ENCODE assay signal across 8 mouse cellular contexts in genomic region chr5:130255799-130256525, GRCm38 (mm10). TPM values are rescaled to one million over a fixed set of nuclear protein-coding genes. Genes with fewer than 3 reads are reported as not detected.
DNase-seq lines count a peak whose midpoint lies in the region; ATAC-seq and TF ChIP-seq lines count a peak whose summit lies in the region.
"Not testable (repeated sequence)": the region's sequence is repeated elsewhere in the genome, so short reads cannot be mapped to it uniquely, and the experiment has no call there.

No protein-coding gene starts in this region.

- peaks cover 49% of the 10 kb centered on the region for H3K36me3 ChIP-seq in G1E (replicated peaks)
- H3K36me3 ChIP-seq in forebrain, embryonic 12.5 days (replicated peaks): peaks cover 21% of the 10 kb centered on the region
- H3K36me3 ChIP-seq in heart, postnatal 0 days (replicated peaks; ENCODE audit: control insufficient read depth, insufficient read depth, low read length): peaks cover 28% of the 10 kb centered on the region
- peaks cover 10% of the 10 kb centered on the region for H3K36me3 ChIP-seq in kidney, postnatal 0 days (ENCODE audit: insufficient read depth, low read length)
- H3K36me3 ChIP-seq in liver, embryonic 16.5 days (ENCODE audit: control insufficient read depth, insufficient read depth): peaks cover 17% of the 10 kb centered on the region
- H3K36me3 ChIP-seq in midbrain, embryonic 16.5 days (ENCODE audit: control insufficient read depth, insufficient read depth, low read length); stomach, postnatal 0 days (ENCODE audit: control insufficient read depth, insufficient read depth, low read length): not testable (repeated sequence)

- TF ChIP-seq CTCF in G1E (IDR thresholded peaks at IDR 0.05; ENCODE audit: low read depth, low read length); heart, postnatal 0 days (IDR thresholded peaks at IDR 0.05; ENCODE audit: low read depth); kidney, postnatal 0 days (IDR thresholded peaks at IDR 0.05; ENCODE audit: low read depth): not testable (repeated sequence)
- TF ChIP-seq CTCF in stomach, postnatal 0 days (IDR thresholded peaks at IDR 0.05; ENCODE audit: low read depth): peak; percentile 15

- ATAC-seq in G1E (ENCODE audit: extremely low read depth, insufficient number of reproducible peaks, low FRiP score, poor library complexity, severe bottlenecking); heart, postnatal 0 days (ENCODE audit: insufficient read depth, low read depth); liver, embryonic 16.5 days (ENCODE audit: low read depth): not testable (repeated sequence)
- ATAC-seq in forebrain, embryonic 12.5 days (ENCODE audit: low FRiP score): peak; percentile 4; the same call in 1 of the 2 replicates
- ATAC-seq in kidney, postnatal 0 days (replicated peaks; ENCODE audit: low FRiP score, low read depth): 0 out of 2 replicates have a peak, but pooled peaks have one; percentile 0
- peak; percentile 15; the same call in 1 of the 2 replicates for ATAC-seq in midbrain, embryonic 16.5 days
- ATAC-seq in stomach, postnatal 0 days (ENCODE audit: low FRiP score, low TSS enrichment): peak; percentile 5; the same call in 1 of the 2 replicates

- H3K4me2 ChIP-seq in forebrain, embryonic 12.5 days: peak overlapping the region; percentile 87
- peak overlapping the region; percentile 70 for H3K4me2 ChIP-seq in heart, postnatal 0 days (ENCODE audit: low read depth, low read length)
- H3K4me2 ChIP-seq in kidney, postnatal 0 days (ENCODE audit: low read length): peak overlapping the region; percentile 55
- peak overlapping the region; percentile 98 for H3K4me2 ChIP-seq in liver, embryonic 16.5 days (ENCODE audit: low read depth, low read length)
- H3K4me2 ChIP-seq in midbrain, embryonic 16.5 days (ENCODE audit: low read length): peak overlapping the region; percentile 85
- H3K4me2 ChIP-seq in stomach, postnatal 0 days (replicated peaks; ENCODE audit: low read depth): peak overlapping the region; percentile 68

- not testable (repeated sequence) for TF ChIP-seq EP300 in heart, postnatal 0 days (IDR thresholded peaks at IDR 0.05; ENCODE audit: low read depth); stomach, postnatal 0 days (optimal IDR thresholded peaks at IDR 0.05)

- 32% methylated on average over 20 of the region's 20 CpGs for WGBS in forebrain, embryonic 12.5 days
- 29% methylated on average over 20 of the region's 20 CpGs for WGBS in heart, postnatal 0 days
- 26% methylated on average over 20 of the region's 20 CpGs for WGBS in kidney, postnatal 0 days
- WGBS in liver, embryonic 16.5 days (ENCODE audit: insufficient replicate concordance): 23% methylated on average over 20 of the region's 20 CpGs
- 32% methylated on average over 20 of the region's 20 CpGs for WGBS in midbrain, embryonic 16.5 days
- 21% methylated on average over 20 of the region's 20 CpGs for WGBS in stomach, postnatal 0 days

- H3K4me3 ChIP-seq in G1E (ENCODE audit: low read depth, low read length): peak overlapping the region; percentile 88
- H3K4me3 ChIP-seq in forebrain, embryonic 12.5 days (replicated peaks): peak overlapping the region; percentile 74
- H3K4me3 ChIP-seq in heart, postnatal 0 days (ENCODE audit: low read depth, low read length): peak overlapping the region; percentile 72
- peak overlapping the region; percentile 76 for H3K4me3 ChIP-seq in kidney, postnatal 0 days (replicated peaks; ENCODE audit: low read depth, low read length)
- peak overlapping the region; percentile 88 for H3K4me3 ChIP-seq in liver, embryonic 16.5 days (ENCODE audit: low read depth, low read length)
- peak overlapping the region; percentile 80 for H3K4me3 ChIP-seq in midbrain, embryonic 16.5 days (ENCODE audit: low read depth, low read length)
- H3K4me3 ChIP-seq in stomach, postnatal 0 days (ENCODE audit: low read depth, low read length): peak overlapping the region; percentile 75

- not testable (repeated sequence) for H3K27me3 ChIP-seq in G1E (ENCODE audit: insufficient read depth, low read length); forebrain, embryonic 12.5 days; heart, postnatal 0 days (ENCODE audit: control insufficient read depth, insufficient read depth, low read length); kidney, postnatal 0 days (ENCODE audit: insufficient read depth, low read length); liver, embryonic 16.5 days (ENCODE audit: control insufficient read depth, insufficient read depth, low read depth, low read length); midbrain, embryonic 16.5 days (ENCODE audit: control insufficient read depth, insufficient read depth, low read depth, low read length); stomach, postnatal 0 days (ENCODE audit: control insufficient read depth, insufficient read depth, low read length)

- H3K9me3 ChIP-seq in G1E (replicated peaks); forebrain, embryonic 12.5 days; heart, postnatal 0 days (replicated peaks; ENCODE audit: control insufficient read depth, low read length); kidney, postnatal 0 days (replicated peaks; ENCODE audit: low read length); liver, embryonic 16.5 days (replicated peaks; ENCODE audit: control insufficient read depth, low read length); midbrain, embryonic 16.5 days (replicated peaks; ENCODE audit: control insufficient read depth, low read length, poor library complexity, severe bottlenecking); stomach, postnatal 0 days (ENCODE audit: control insufficient read depth, low read length): not testable (repeated sequence)

- H3K4me1 ChIP-seq in G1E (ENCODE audit: insufficient read depth, low read depth, low read length): peaks cover 35% of the 10 kb centered on the region
- H3K4me1 ChIP-seq in forebrain, embryonic 12.5 days: peaks cover 25% of the 10 kb centered on the region
- not testable (repeated sequence) for H3K4me1 ChIP-seq in heart, postnatal 0 days (ENCODE audit: control insufficient read depth, insufficient read depth); kidney, postnatal 0 days (replicated peaks; ENCODE audit: insufficient read depth, low read length); stomach, postnatal 0 days (replicated peaks; ENCODE audit: control insufficient read depth, insufficient read depth)
- H3K4me1 ChIP-seq in liver, embryonic 16.5 days (ENCODE audit: control insufficient read depth, low read depth, low read length): peaks cover 23% of the 10 kb centered on the region
- peaks cover 22% of the 10 kb centered on the region for H3K4me1 ChIP-seq in midbrain, embryonic 16.5 days (ENCODE audit: control insufficient read depth, insufficient read depth, low read length)

- H3K27ac ChIP-seq in forebrain, embryonic 12.5 days: peak overlapping the region; percentile 67; the same call in 1 of the 2 replicates
- peak overlapping the region; percentile 53 for H3K27ac ChIP-seq in heart, postnatal 0 days (ENCODE audit: low read depth)
- peak overlapping the region; percentile 65 for H3K27ac ChIP-seq in kidney, postnatal 0 days
- peak overlapping the region; percentile 95 for H3K27ac ChIP-seq in liver, embryonic 16.5 days (ENCODE audit: low read length)
- H3K27ac ChIP-seq in midbrain, embryonic 16.5 days (ENCODE audit: low read length): not testable (repeated sequence)
- H3K27ac ChIP-seq in stomach, postnatal 0 days (replicated peaks): peak overlapping the region; percentile 71

- DNase-seq in G1E (ENCODE audit: low spot score); heart, postnatal 0 days (ENCODE audit: low spot score); stomach, postnatal 0 days (ENCODE audit: low spot score): not testable (repeated sequence)
- DNase-seq in cerebellum, adult 9-10 months: peak; percentile 67
- DNase-seq in kidney, postnatal 0 days (ENCODE audit: low spot score): peak; percentile 24

- H3K9ac ChIP-seq in forebrain, embryonic 12.5 days; heart, postnatal 0 days (replicated peaks; ENCODE audit: low read depth, low read length); kidney, postnatal 0 days (ENCODE audit: low read depth, low read length); midbrain, embryonic 16.5 days (ENCODE audit: low read depth, low read length): not testable (repeated sequence)
- peak overlapping the region; percentile 73 for H3K9ac ChIP-seq in liver, embryonic 16.5 days (ENCODE audit: low read depth, low read length)
- H3K9ac ChIP-seq in stomach, postnatal 0 days (ENCODE audit: low read length): 0 out of 2 replicates have a peak overlapping the region, but pooled peaks have one; percentile 23

RNA-seq across cellular contexts. Expression of gene Tyw1, which starts 0.5 kb away (rescaled TPM):
- total RNA-seq in G1E (2014; fragmentation: Nextera tagmentation) (27.2 and 29.0 TPM in 2 replicates), G1E (2017) (26.3 and 26.7 TPM in 2 replicates)
- polyA plus RNA-seq in G1E (2012): 6.5 and 6.7 TPM in 2 replicates
- polyA plus RNA-seq in forebrain, embryonic 12.5 days (2016; fragmentation: Nextera tagmentation; extraction: Ambion mirVana): 28.1 and 29.8 TPM in 2 replicates
- total RNA-seq in heart, postnatal 0 days (2014; rRNA removed; ENCODE audit: low replicate concordance): 7.0 and 18.9 TPM in 2 replicates
- polyA plus RNA-seq in heart, postnatal 0 days (2015; fragmentation: Nextera tagmentation; extraction: Ambion mirVana): 11.1 and 11.6 TPM in 2 replicates
- polyA plus RNA-seq in kidney, postnatal 0 days (2015; fragmentation: Nextera tagmentation; extraction: Ambion mirVana): 20.8 and 24.6 TPM in 2 replicates
- 9.5 and 10.3 TPM in 2 replicates for polyA plus RNA-seq in liver, embryonic 16.5 days (2015; fragmentation: Nextera tagmentation; extraction: Ambion mirVana)
- 20.2 and 23.0 TPM in 2 replicates for polyA plus RNA-seq in midbrain, embryonic 16.5 days (2015; fragmentation: Nextera tagmentation; extraction: Ambion mirVana)
- 12.6 and 13.8 TPM in 2 replicates for polyA plus RNA-seq in stomach, postnatal 0 days (2015; fragmentation: Nextera tagmentation; extraction: Ambion mirVana)

RNA-seq across cellular contexts. Expression of gene Sbds, which starts 0.6 kb away (rescaled TPM):
- 112 and 123 TPM in 2 replicates for total RNA-seq in G1E (2014; fragmentation: Nextera tagmentation)
- total RNA-seq in G1E (2017): 76.1 and 91.8 TPM in 2 replicates
- 18.9 and 28.1 TPM in 2 replicates for polyA plus RNA-seq in G1E (2012)
- polyA plus RNA-seq in forebrain, embryonic 12.5 days (2016; fragmentation: Nextera tagmentation; extraction: Ambion mirVana): 74.9 and 76.2 TPM in 2 replicates
- total RNA-seq in heart, postnatal 0 days (2014; rRNA removed; ENCODE audit: low replicate concordance): 8.6 and 15.7 TPM in 2 replicates
- 56.9 and 57.6 TPM in 2 replicates for polyA plus RNA-seq in heart, postnatal 0 days (2015; fragmentation: Nextera tagmentation; extraction: Ambion mirVana)
- polyA plus RNA-seq in kidney, postnatal 0 days (2015; fragmentation: Nextera tagmentation; extraction: Ambion mirVana): 78.5 and 78.6 TPM in 2 replicates
- polyA plus RNA-seq in liver, embryonic 16.5 days (2015; fragmentation: Nextera tagmentation; extraction: Ambion mirVana): 45.6 and 50.8 TPM in 2 replicates
- polyA plus RNA-seq in midbrain, embryonic 16.5 days (2015; fragmentation: Nextera tagmentation; extraction: Ambion mirVana): 52.9 and 54.6 TPM in 2 replicates
- polyA plus RNA-seq in stomach, postnatal 0 days (2015; fragmentation: Nextera tagmentation; extraction: Ambion mirVana): 72.0 and 76.2 TPM in 2 replicates

RNA-seq across cellular contexts. Expression of gene Tmem248, which starts 39.1 kb away (rescaled TPM):
- total RNA-seq in G1E (2014; fragmentation: Nextera tagmentation): 62.4 and 63.5 TPM in 2 replicates
- total RNA-seq in G1E (2017): 39.4 and 40.6 TPM in 2 replicates
- polyA plus RNA-seq in G1E (2012): 27.3 and 34.6 TPM in 2 replicates
- polyA plus RNA-seq in forebrain, embryonic 12.5 days (2016; fragmentation: Nextera tagmentation; extraction: Ambion mirVana): 29.2 and 30.1 TPM in 2 replicates
- total RNA-seq in heart, postnatal 0 days (2014; rRNA removed; ENCODE audit: low replicate concordance): 31.9 and 38.1 TPM in 2 replicates
- polyA plus RNA-seq in heart, postnatal 0 days (2015; fragmentation: Nextera tagmentation; extraction: Ambion mirVana): 23.9 and 24.5 TPM in 2 replicates
- 33.6 and 41.1 TPM in 2 replicates for polyA plus RNA-seq in kidney, postnatal 0 days (2015; fragmentation: Nextera tagmentation; extraction: Ambion mirVana)
- polyA plus RNA-seq in liver, embryonic 16.5 days (2015; fragmentation: Nextera tagmentation; extraction: Ambion mirVana): 21.8 and 24.0 TPM in 2 replicates
- polyA plus RNA-seq in midbrain, embryonic 16.5 days (2015; fragmentation: Nextera tagmentation; extraction: Ambion mirVana): 24.6 and 25.6 TPM in 2 replicates
- 33.2 and 34.4 TPM in 2 replicates for polyA plus RNA-seq in stomach, postnatal 0 days (2015; fragmentation: Nextera tagmentation; extraction: Ambion mirVana)
